Mouse (Mus musculus) myocyte (in vitro differentiated cells): ENCODE data around the gene Shisa3. TPM values are rescaled to one million over a fixed set of nuclear protein-coding genes. Genes with fewer than 3 reads are reported as not detected.

Experiments
- H3K27me3 ChIP-seq: one replicate; pipeline ENCODE4 v1.6.1; 2011; ENCODE audit not compliant: control insufficient read depth, insufficient read depth, insufficient read length
- H3K36me3 ChIP-seq: one replicate; pipeline ENCODE4 v1.6.1; 2011; ENCODE audit not compliant: control insufficient read depth, insufficient read depth
- H3K4me2 ChIP-seq: one replicate; pipeline ENCODE4 v1.6.1; 2011; ENCODE audit warnings: low read depth, control low read depth
- H3K4me3 ChIP-seq: one replicate; pipeline ENCODE4 v1.5.1; 2011; ENCODE audit warnings: mild to moderate bottlenecking, control low read depth, moderate library complexity
- H3K79me2 ChIP-seq: one replicate; pipeline ENCODE4 v1.6.1; 2011; ENCODE audit not compliant: control insufficient read depth, insufficient read depth
- H3ac ChIP-seq: one replicate; pipeline ENCODE4 v1.6.1; 2011; ENCODE audit not compliant: control insufficient read depth, insufficient read length
- CEBPB ChIP-seq: IDR thresholded peaks from 2 replicates; pipeline ENCODE4 v1.6.1; 2011; ENCODE audit warnings: mild to moderate bottlenecking, moderate library complexity; ENCODE audit not compliant: poor library complexity, insufficient read depth, severe bottlenecking
- E2F4 ChIP-seq: IDR thresholded peaks from one replicate; pipeline ENCODE4 v1.6.1; 2011; ENCODE audit warnings: mild to moderate bottlenecking, control low read depth, moderate library complexity; ENCODE audit not compliant: insufficient read depth
- MAX ChIP-seq: IDR thresholded peaks from one replicate; pipeline ENCODE4 v1.6.1; 2011; ENCODE audit warnings: low read depth, mild to moderate bottlenecking, control low read depth
- MYOD1 ChIP-seq, 3 experiments: IDR thresholded peaks; one replicate each; pipeline ENCODE4 v1.6.1; 2011; ENCODE audit warnings: control low read depth in 2 of 3, low read depth in 2 of 3, mild to moderate bottlenecking in 2 of 3, moderate library complexity in 1 of 3; ENCODE audit not compliant: insufficient read length in 2 of 3, control insufficient read depth in 1 of 3
- MYOG ChIP-seq, 3 experiments: IDR thresholded peaks; one replicate each; pipeline ENCODE4 v1.6.1; 2011; ENCODE audit warnings: control low read depth in 2 of 3, low read depth in 2 of 3, mild to moderate bottlenecking in 2 of 3; ENCODE audit not compliant: insufficient read length in 2 of 3, control insufficient read depth in 1 of 3, insufficient read depth in 1 of 3
- POLR2A ChIP-seq: IDR thresholded peaks from one replicate; pipeline ENCODE4 v1.6.1; 2011; ENCODE audit warnings: low read depth, mild to moderate bottlenecking, control low read depth, moderate library complexity; ENCODE audit not compliant: insufficient read length
- POLR2AphosphoS2 ChIP-seq: IDR thresholded peaks from one replicate; pipeline ENCODE4 v1.6.1; 2011; ENCODE audit warnings: low read depth, control low read depth; ENCODE audit not compliant: insufficient read length
- REST ChIP-seq: IDR thresholded peaks from one replicate; pipeline ENCODE4 v1.6.1; 2011; ENCODE audit warnings: mild to moderate bottlenecking, control low read depth, moderate library complexity; ENCODE audit not compliant: insufficient read depth, insufficient read length
- SRF ChIP-seq: IDR thresholded peaks from one replicate; pipeline ENCODE4 v1.6.1; 2011; ENCODE audit warnings: low read depth; ENCODE audit not compliant: control insufficient read depth, insufficient read length
- TCF12 ChIP-seq: IDR thresholded peaks from one replicate; pipeline ENCODE4 v1.6.1; 2011; ENCODE audit warnings: mild to moderate bottlenecking, control low read depth; ENCODE audit not compliant: poor library complexity, insufficient read depth, severe bottlenecking
- TCF3 ChIP-seq: IDR thresholded peaks from one replicate; pipeline ENCODE4 v1.6.1; 2011; ENCODE audit warnings: low read depth, control low read depth; ENCODE audit not compliant: insufficient read length
- USF1 ChIP-seq: IDR thresholded peaks from one replicate; pipeline ENCODE4 v1.6.1; 2011; ENCODE audit warnings: low read depth, mild to moderate bottlenecking, control low read depth, moderate library complexity
- polyA plus RNA-seq: library from polyadenylated mRNA; unstranded; fragments of >200 nt; fragmentation: generic; extraction: Trizol; gene quantifications from one replicate; pipeline ENCODE4 v1.2.1, GENCODE M21; 2012; ENCODE audit warnings: missing spikeins

The Shisa3 gene
- not detected for polyA plus RNA-seq

GRCm38 (mm10) chr5:67607804-67608673, at the start of gene Shisa3:
TSS of gene Shisa3 (plus strand) at chr5:67607882.
- Histone ChIP-seq H3K4me3 (no peak within 1 kb of the TSS), H3K36me3 (no peaks in the 10 kb centered on the region), H3K4me2 (no peak within 1 kb of the TSS), H3ac (no peak within 1 kb of the TSS), H3K27me3 (no peaks in the 10 kb centered on the region), H3K79me2 (no peaks in the 10 kb centered on the region)
- TF ChIP-seq MYOG (IDR thresholded peaks at IDR 0.05; ENCODE audit: control insufficient read depth in 1 of 3, insufficient read depth in 1 of 3, insufficient read length in 2 of 3, low read depth in 2 of 3) (no peak), MAX (no peak), CEBPB (no peak), MYOD1 (IDR thresholded peaks at IDR 0.05; ENCODE audit: control insufficient read depth in 1 of 3, insufficient read length in 2 of 3, low read depth in 2 of 3) (no peak)

GRCm38 (mm10) chr5:67558644-67559043, 49.0 kb upstream of the Shisa3 start:
- Histone ChIP-seq H3K4me2 (no peak overlapping the region), H3K79me2 (no peaks in the 10 kb centered on the region), H3ac (no peak overlapping the region), H3K36me3 (no peaks in the 10 kb centered on the region), H3K27me3 (no peaks in the 10 kb centered on the region), H3K4me3 (no peak overlapping the region)
- no peak for TF ChIP-seq CEBPB
- no peak for TF ChIP-seq MAX
- TF ChIP-seq POLR2AphosphoS2, result no peak
- TF ChIP-seq MYOD1 (IDR thresholded peaks at IDR 0.05; ENCODE audit: control insufficient read depth in 1 of 3, insufficient read length in 2 of 3, low read depth in 2 of 3), result no peak
- TF ChIP-seq E2F4, result no peak
- no peak for TF ChIP-seq TCF12
- no peak for TF ChIP-seq SRF
- no peak for TF ChIP-seq REST
- no peak for TF ChIP-seq USF1
- no peak for TF ChIP-seq MYOG (IDR thresholded peaks at IDR 0.05; ENCODE audit: control insufficient read depth in 1 of 3, insufficient read depth in 1 of 3, insufficient read length in 2 of 3, low read depth in 2 of 3)
- TF ChIP-seq POLR2A, result no peak
- TF ChIP-seq TCF3, result no peak

DNA sequence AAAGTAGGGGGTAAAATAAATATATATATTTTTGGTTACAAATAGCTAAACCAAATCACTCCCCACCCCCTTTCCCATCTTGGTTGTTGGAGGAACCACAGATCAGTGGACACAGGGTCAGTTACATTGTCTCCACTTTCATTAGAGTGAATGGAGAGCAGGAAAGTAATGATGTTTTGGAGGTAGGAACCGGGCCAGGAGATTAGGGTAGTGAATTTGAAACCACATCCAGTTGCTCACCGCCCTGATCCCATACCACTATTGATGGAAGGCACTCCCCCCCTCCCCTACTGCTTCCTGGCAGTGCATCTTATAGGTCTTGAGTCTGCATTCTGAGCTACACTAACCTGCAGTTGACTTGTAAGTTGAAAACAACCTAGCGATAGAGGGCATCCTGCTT, 48.6 kb upstream of the Shisa3 start:
- no peak overlapping the region for H3K4me2 ChIP-seq
- no peaks in the 10 kb centered on the region for H3K27me3 ChIP-seq
- H3K4me3 ChIP-seq, result no peak overlapping the region
- H3K79me2 ChIP-seq, result no peaks in the 10 kb centered on the region
- TF ChIP-seq MYOG (IDR thresholded peaks at IDR 0.05; ENCODE audit: control insufficient read depth in 1 of 3, insufficient read depth in 1 of 3, insufficient read length in 2 of 3, low read depth in 2 of 3) (no peak), MYOD1 (IDR thresholded peaks at IDR 0.05; ENCODE audit: control insufficient read depth in 1 of 3, insufficient read length in 2 of 3, low read depth in 2 of 3) (no peak), E2F4 (no peak), POLR2A (no peak), TCF12 (no peak), REST (no peak), SRF (no peak), CEBPB (no peak), POLR2AphosphoS2 (no peak), TCF3 (no peak), USF1 (no peak), MAX (no peak)
- no peaks in the 10 kb centered on the region for H3K36me3 ChIP-seq
- no peak overlapping the region for H3ac ChIP-seq

- Histone ChIP-seq H3ac (no peak overlapping the region), H3K79me2 (no peaks in the 10 kb centered on the region), H3K36me3 (no peaks in the 10 kb centered on the region), H3K4me2 (no peak overlapping the region), H3K4me3 (no peak overlapping the region), H3K27me3 (no peaks in the 10 kb centered on the region)
- TF ChIP-seq MAX (no peak), SRF (no peak), POLR2A (no peak), MYOG (IDR thresholded peaks at IDR 0.05; ENCODE audit: control insufficient read depth in 1 of 3, insufficient read depth in 1 of 3, insufficient read length in 2 of 3, low read depth in 2 of 3) (no peak), USF1 (no peak), MYOD1 (IDR thresholded peaks at IDR 0.05; ENCODE audit: control insufficient read depth in 1 of 3, insufficient read length in 2 of 3, low read depth in 2 of 3) (no peak), TCF12 (no peak), CEBPB (no peak), E2F4 (no peak), TCF3 (no peak)
These were observed 35.0 kb upstream of the Shisa3 start for GRCm38 (mm10) chr5:67572552-67573155.
